Mouse (Mus musculus): ENCODE data around the gene Mapk10. TPM values are rescaled to one million over a fixed set of nuclear protein-coding genes. Genes with fewer than 3 reads are reported as not detected.

Mapk10 gene
- polyA plus RNA-seq, 1 experiment from 2014 or later, result 2.9 TPM

DNA sequence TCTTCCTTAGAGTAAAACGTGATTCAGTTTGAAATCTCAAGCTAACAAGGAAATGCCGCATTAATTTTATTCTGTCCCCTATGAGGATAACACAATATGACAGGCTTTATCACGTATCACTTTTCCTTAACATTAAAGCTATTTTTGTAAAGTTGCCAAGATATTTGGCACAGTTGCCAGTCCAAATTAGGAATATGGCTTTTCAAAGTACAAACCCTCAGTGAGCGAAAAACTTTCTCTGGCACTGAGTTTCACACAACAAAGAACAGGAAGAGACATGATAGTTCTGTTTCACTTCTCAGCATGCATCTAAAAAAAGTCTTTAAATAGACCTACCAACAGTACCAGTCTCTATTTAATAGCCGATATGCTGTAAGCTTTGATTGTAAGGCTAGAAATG is 107.1 kb downstream of the Mapk10 start:
- no peaks in the 10 kb centered on the region for H3K9me3 ChIP-seq
- ATAC-seq (ENCODE audit: borderline replicate concordance, extremely low read depth, low FRiP score, low TSS enrichment), result no peak
- H3K4me1 ChIP-seq, result peaks cover 3% of the 10 kb centered on the region; the same call in 1 of the 2 replicates
- no peak overlapping the region for H3K9ac ChIP-seq
- H3K27ac ChIP-seq, result no peak overlapping the region
- no peaks in the 10 kb centered on the region for H3K36me3 ChIP-seq
- no peak overlapping the region for H3K4me3 ChIP-seq
- H3K4me2 ChIP-seq, result no peak overlapping the region
- WGBS, result 51% methylated on average over 5 of the region's 5 CpGs
- H3K27me3 ChIP-seq, result no peaks in the 10 kb centered on the region

DNA sequence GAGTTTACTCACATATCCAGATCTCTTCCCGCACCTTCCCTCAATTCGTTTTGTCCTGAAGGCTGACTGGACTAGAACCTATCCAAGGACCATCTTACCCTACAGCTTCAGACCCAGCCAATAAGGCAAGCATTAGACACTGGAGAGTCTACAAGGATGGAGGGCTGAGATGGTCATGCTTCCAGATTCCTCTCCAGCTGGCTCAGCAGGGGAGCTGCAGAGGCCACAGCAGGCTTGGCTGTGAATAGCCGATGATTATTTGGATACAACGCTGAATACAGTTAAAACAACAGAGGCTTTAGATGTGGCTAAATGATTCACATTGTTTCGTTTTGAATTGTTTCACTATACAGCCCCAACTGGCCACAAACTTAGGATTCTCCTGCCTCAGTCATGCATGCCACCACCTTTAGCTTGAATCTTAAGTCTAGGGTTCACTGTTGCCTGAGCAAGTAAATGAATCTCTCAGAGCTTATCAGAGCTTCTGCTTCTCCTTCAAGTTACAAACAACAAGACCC is 108.2 kb downstream of the Mapk10 start:
- no peak for ATAC-seq (ENCODE audit: borderline replicate concordance, extremely low read depth, low FRiP score, low TSS enrichment)
- Histone ChIP-seq H3K4me2 (no peak overlapping the region), H3K27ac (no peak overlapping the region), H3K36me3 (no peaks in the 10 kb centered on the region), H3K4me1 (peaks cover 3% of the 10 kb centered on the region; the same call in 1 of the 2 replicates), H3K4me3 (no peak overlapping the region), H3K27me3 (no peaks in the 10 kb centered on the region), H3K9me3 (no peaks in the 10 kb centered on the region), H3K9ac (no peak overlapping the region)
- 78% methylated on average over 5 of the region's 5 CpGs for WGBS

DNA sequence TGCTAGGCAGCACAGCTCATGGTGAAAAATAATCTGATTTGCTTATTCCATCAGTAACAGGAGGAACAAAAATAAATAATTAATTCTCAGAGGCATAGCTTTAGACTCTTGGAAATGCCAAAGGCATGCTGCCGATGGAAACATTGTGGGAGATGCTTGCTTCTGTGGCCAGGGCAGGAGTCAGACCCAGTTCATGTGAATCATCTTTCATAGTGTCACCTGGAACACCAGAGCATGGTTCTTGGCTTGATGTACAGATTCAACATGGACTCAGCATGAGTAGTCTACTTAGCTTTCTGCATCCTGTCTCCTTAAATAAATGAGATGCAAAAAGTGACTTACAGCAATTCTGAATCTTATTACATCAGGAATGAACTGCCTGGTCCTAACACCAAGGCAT is 109.0 kb downstream of the Mapk10 start:
- Histone ChIP-seq H3K27ac (no peak overlapping the region), H3K4me3 (no peak overlapping the region), H3K36me3 (no peaks in the 10 kb centered on the region), H3K9me3 (no peaks in the 10 kb centered on the region), H3K4me1 (peaks cover 3% of the 10 kb centered on the region; the same call in 1 of the 2 replicates), H3K4me2 (no peak overlapping the region), H3K9ac (no peak overlapping the region), H3K27me3 (no peaks in the 10 kb centered on the region)
- no peak for ATAC-seq (ENCODE audit: borderline replicate concordance, extremely low read depth, low FRiP score, low TSS enrichment)
- WGBS, result 81% methylated on average over 1 of the region's 1 CpGs

DNA sequence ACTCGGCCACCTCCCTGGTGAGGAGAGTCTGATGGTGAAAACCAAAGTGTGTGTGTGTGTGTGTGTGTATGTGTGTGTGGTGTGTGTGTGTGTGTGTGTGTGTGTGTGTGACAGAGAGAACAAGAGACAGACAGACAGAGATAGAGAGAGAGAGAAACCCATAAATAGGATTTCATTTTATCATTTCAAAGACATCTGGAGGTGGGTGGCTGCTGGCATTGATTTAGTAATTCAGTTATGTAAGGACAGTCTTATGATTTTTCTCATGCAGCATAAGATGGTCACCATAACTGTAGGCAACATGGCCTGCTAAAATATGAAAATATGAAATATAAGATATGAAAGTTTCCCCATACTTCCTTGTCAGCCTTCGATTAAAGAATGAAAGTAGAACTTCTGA is 117.0 kb downstream of the Mapk10 start:
- H3K4me3 ChIP-seq, result no peak overlapping the region
- WGBS, result 89% methylated on average over 2 of the region's 2 CpGs
- H3K9me3 ChIP-seq, result no peaks in the 10 kb centered on the region
- no peak overlapping the region for H3K4me2 ChIP-seq
- no peak for ATAC-seq (ENCODE audit: borderline replicate concordance, extremely low read depth, low FRiP score, low TSS enrichment)
- no peaks in the 10 kb centered on the region for H3K4me1 ChIP-seq
- no peaks in the 10 kb centered on the region for H3K27me3 ChIP-seq
- no peaks in the 10 kb centered on the region for H3K36me3 ChIP-seq
- H3K9ac ChIP-seq, result no peak overlapping the region
- no peak overlapping the region for H3K27ac ChIP-seq

DNA sequence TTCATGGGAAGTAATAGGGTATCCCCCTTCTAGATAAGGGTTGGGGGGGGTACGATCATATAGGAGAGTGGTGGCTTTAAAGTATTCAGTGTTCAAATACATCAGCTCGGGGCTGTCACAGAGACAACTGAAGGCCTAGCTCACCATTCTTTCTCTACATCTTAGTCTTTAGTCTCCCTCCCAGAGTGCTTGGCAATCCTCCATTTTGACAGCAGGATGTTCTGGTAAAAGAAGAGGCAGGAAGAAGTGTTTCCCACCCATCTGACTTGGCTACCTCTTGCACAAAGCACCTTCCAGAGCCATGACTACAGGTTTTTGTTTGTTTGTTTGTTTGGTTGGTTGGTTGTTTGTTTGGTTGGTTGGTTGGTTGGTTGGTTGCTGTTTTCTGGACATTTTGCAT is 125.3 kb downstream of the Mapk10 start:
- Histone ChIP-seq H3K9me3 (no peaks in the 10 kb centered on the region), H3K27ac (no peak overlapping the region), H3K27me3 (no peaks in the 10 kb centered on the region), H3K36me3 (no peaks in the 10 kb centered on the region), H3K4me1 (no peaks in the 10 kb centered on the region), H3K9ac (no peak overlapping the region), H3K4me2 (no peak overlapping the region), H3K4me3 (no peak overlapping the region)
- WGBS, result 77% methylated on average over 2 of the region's 2 CpGs
- ATAC-seq (ENCODE audit: borderline replicate concordance, extremely low read depth, low FRiP score, low TSS enrichment), result no peak

DNA sequence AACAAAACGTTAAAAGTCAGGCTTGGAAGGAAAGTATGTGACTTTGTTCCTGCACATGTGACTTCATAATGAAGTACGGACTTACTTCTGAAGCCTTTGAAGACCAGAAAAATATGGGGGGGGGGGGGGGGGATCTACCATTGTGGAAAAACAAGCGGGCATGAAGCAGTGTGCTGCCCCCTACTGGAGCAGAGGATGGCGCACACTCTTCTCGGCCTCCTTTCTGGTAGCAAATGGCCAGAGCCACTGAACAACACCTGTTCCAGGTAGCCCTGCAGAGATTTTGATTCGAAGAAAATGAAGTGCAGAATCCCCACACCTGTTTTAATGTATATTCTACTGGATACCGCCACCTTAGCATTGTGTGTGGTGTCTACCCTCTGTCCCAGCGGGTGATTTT is 135.7 kb downstream of the Mapk10 start:
- Histone ChIP-seq H3K4me1 (no peaks in the 10 kb centered on the region), H3K4me2 (no peak overlapping the region), H3K9me3 (no peaks in the 10 kb centered on the region), H3K36me3 (no peaks in the 10 kb centered on the region), H3K27ac (no peak overlapping the region), H3K9ac (no peak overlapping the region), H3K27me3 (no peaks in the 10 kb centered on the region), H3K4me3 (no peak overlapping the region)
- ATAC-seq (ENCODE audit: borderline replicate concordance, extremely low read depth, low FRiP score, low TSS enrichment), result no peak
- 55% methylated on average over 8 of the region's 8 CpGs for WGBS

DNA sequence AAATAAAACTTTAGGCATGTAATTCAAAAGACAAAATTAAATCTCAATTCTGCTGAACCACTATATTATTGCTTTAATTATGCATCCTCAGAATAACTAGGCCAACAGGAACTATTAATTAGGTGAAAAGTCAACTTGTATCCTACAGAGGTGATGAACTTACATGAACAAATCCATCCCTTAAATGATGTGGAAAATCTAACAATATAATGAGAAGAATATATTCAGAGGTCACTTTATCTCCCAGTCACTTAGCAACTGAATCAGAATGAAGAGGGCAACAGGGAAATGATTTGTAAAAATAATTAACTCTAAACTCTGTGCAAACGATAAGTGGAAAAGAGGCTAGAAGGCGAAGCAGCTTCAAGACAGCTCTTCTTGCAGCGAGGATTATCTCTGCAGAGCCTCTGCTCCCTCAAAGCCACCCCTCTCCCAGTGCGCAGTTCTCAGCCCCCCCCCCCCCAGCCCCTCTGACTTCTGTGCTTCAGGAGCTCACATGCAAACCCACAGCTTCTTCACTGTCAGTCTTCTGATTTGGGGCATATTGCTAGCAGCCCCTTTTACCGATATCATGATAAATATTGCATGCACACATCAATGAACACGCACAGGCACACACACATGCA is 138.8 kb downstream of the Mapk10 start:
- no peak overlapping the region for H3K27ac ChIP-seq
- H3K4me3 ChIP-seq, result no peak overlapping the region
- no peaks in the 10 kb centered on the region for H3K36me3 ChIP-seq
- no peak overlapping the region for H3K4me2 ChIP-seq
- H3K27me3 ChIP-seq, result no peaks in the 10 kb centered on the region
- H3K9me3 ChIP-seq, result no peaks in the 10 kb centered on the region
- no peak overlapping the region for H3K9ac ChIP-seq
- H3K4me1 ChIP-seq, result no peaks in the 10 kb centered on the region
- no peak for ATAC-seq (ENCODE audit: borderline replicate concordance, extremely low read depth, low FRiP score, low TSS enrichment)
- WGBS, result 51% methylated on average over 6 of the region's 6 CpGs

DNA sequence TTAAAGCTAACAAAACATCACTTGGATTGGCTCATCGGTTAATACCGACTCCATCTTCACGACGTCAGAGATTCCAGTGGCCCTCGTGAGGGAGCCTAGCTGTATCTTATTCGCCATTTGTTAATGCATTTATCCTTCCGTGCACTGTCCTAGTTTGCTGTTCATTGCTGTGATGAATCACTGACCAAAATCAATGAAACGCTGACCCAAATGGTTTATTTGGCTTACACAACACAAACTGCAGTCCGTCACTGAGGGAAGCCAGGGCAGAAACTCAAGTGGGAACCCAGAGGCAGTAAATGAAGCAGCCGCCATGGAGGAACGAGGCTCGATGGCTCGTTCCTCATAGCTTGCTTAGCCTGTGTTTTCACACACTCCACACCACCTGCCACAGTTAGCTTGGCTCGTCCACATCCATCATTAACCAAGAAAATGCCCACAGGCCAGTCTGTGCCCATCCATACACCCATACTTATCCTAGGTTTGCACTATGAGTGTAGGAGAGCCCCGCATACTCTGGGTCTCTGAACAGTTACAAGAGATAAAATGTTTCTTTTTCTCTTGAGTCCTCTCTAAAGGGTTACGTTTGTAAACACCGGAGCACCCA is 140.0 kb downstream of the Mapk10 start:
- ATAC-seq (ENCODE audit: borderline replicate concordance, extremely low read depth, low FRiP score, low TSS enrichment), result no peak
- H3K27me3 ChIP-seq, result no peaks in the 10 kb centered on the region
- 78% methylated on average over 17 of the region's 17 CpGs for WGBS
- H3K4me2 ChIP-seq, result no peak overlapping the region
- H3K4me1 ChIP-seq, result no peaks in the 10 kb centered on the region
- H3K9ac ChIP-seq, result no peak overlapping the region
- H3K9me3 ChIP-seq, result no peaks in the 10 kb centered on the region
- H3K27ac ChIP-seq, result no peak overlapping the region
- no peak overlapping the region for H3K4me3 ChIP-seq
- H3K36me3 ChIP-seq, result no peaks in the 10 kb centered on the region

DNA sequence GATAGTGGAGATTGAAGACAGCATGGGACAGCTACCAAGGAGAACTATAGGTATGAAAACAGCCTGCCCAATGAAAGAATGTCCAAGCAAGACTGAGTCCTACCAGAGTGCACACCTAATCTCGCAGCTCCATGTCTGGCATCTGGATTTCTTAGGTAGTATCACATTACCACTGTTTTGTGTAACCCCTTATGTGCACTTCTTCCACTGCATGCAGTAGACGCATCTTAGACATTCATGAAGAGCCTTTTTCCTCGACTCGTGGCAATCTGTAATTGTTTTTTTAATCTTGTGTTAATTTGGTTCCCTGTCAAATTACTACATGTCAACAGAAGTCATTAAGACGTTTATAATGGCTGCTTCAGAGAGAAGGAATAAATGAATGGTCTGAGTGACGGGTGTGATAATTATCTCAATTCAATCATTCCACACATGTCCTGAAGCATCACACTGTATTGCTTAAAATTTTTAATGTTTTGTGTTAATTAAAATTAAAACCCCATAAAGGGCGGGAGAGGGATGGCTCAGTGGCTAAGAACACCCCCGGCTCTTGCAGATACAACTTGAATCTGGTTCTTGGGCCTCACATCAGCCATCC is 160.7 kb downstream of the Mapk10 start:
- Histone ChIP-seq H3K4me1 (no peaks in the 10 kb centered on the region), H3K36me3 (no peaks in the 10 kb centered on the region), H3K9ac (no peak overlapping the region), H3K27me3 (no peaks in the 10 kb centered on the region), H3K27ac (no peak overlapping the region), H3K4me2 (no peak overlapping the region), H3K9me3 (no peaks in the 10 kb centered on the region), H3K4me3 (no peak overlapping the region)
- 60% methylated on average over 8 of the region's 8 CpGs for WGBS
- ATAC-seq (ENCODE audit: borderline replicate concordance, extremely low read depth, low FRiP score, low TSS enrichment), result no peak

DNA sequence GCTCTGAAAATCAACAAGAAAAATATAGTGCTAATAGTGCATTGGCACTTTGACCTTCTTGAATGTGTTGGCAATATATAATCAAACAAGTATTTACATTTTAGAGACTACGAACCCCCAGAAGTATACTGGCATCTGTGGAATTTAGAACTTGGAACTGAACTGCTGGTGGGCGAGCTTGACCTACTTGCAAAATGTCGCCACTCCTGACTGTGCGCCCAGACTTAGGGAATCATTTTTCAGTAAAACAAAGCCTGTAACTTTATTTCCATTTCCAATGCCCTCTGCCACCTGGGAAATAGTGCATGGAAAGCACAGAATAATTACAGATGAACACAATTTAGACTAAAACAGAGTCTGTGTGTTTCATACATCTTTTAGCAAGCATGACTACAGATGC is 163.1 kb downstream of the Mapk10 start:
- no peaks in the 10 kb centered on the region for H3K36me3 ChIP-seq
- no peak overlapping the region for H3K9ac ChIP-seq
- no peak overlapping the region for H3K27ac ChIP-seq
- no peaks in the 10 kb centered on the region for H3K4me1 ChIP-seq
- no peaks in the 10 kb centered on the region for H3K27me3 ChIP-seq
- no peak for ATAC-seq (ENCODE audit: borderline replicate concordance, extremely low read depth, low FRiP score, low TSS enrichment)
- no peak overlapping the region for H3K4me3 ChIP-seq
- no peak overlapping the region for H3K4me2 ChIP-seq
- 61% methylated on average over 4 of the region's 4 CpGs for WGBS
- no peaks in the 10 kb centered on the region for H3K9me3 ChIP-seq

DNA sequence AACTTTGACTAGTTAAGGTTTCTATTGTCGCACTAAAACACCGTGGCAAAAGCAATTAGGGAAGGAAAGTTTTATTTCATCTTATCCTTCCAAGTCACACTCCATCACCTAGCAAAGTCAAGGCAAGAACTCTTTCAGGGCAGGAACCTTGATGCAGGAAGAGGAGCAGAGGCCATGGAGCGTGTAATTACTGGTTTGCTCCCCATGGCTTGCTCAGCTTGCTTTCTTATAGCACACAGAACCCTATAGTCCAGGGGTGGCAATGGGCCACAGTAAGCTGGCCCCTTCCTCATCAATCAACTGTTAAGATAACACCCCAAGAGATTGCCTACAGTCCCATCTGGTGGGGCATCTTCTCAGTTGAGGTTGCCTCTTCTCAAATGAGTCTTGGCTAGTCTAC is 173.4 kb downstream of the Mapk10 start:
- H3K36me3 ChIP-seq, result no peaks in the 10 kb centered on the region
- no peak overlapping the region for H3K4me2 ChIP-seq
- WGBS, result 91% methylated on average over 3 of the region's 3 CpGs
- no peaks in the 10 kb centered on the region for H3K4me1 ChIP-seq
- no peaks in the 10 kb centered on the region for H3K27me3 ChIP-seq
- no peaks in the 10 kb centered on the region for H3K9me3 ChIP-seq
- no peak overlapping the region for H3K9ac ChIP-seq
- H3K27ac ChIP-seq, result no peak overlapping the region
- no peak overlapping the region for H3K4me3 ChIP-seq
- no peak for ATAC-seq (ENCODE audit: borderline replicate concordance, extremely low read depth, low FRiP score, low TSS enrichment)

DNA sequence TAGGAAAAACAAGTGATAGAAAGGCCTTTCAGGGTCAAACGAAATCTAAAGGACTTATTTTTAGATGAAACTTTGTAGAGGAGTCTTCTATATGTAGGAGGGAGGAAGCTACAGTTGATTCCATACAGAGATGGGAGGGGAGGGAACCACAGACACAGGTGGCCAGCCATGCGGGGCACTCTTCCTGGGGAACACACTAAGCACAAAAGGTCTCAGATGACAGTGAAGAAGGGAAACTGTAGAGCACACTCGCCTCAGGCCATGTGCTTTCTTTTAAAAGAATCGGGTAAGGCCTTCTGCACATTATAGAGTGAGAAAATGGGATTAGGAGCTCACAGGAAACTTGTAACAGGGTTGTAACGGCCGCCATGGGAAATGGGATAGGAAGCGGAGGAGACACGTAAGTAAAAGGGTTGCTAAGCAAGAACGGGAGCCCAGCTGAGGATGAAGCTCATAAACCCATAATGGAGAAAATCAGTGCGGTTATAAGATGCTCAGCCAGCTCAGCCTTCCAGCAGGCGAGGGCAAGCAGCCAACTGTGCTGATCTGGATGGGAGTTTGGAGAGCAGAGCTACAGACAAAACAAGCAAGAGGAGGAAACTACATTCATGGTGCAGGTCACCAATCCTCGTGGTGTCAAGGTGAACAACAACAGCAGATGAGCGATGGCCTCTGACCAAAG is 182.1 kb downstream of the Mapk10 start:
- Histone ChIP-seq H3K4me2 (no peak overlapping the region), H3K9me3 (no peaks in the 10 kb centered on the region), H3K9ac (no peak overlapping the region), H3K36me3 (no peaks in the 10 kb centered on the region), H3K27ac (no peak overlapping the region), H3K4me3 (no peak overlapping the region), H3K4me1 (no peaks in the 10 kb centered on the region), H3K27me3 (no peaks in the 10 kb centered on the region)
- ATAC-seq (ENCODE audit: borderline replicate concordance, extremely low read depth, low FRiP score, low TSS enrichment), result no peak
- WGBS, result 68% methylated on average over 13 of the region's 13 CpGs

All from lung, embryonic 15.5 days (tissue).